Mouse (Mus musculus): ENCODE results near the gene Ccdc152. TPM values are rescaled to one million over a fixed set of nuclear protein-coding genes. Genes with fewer than 3 reads are reported as not detected.

Ccdc152 gene
- polyA plus RNA-seq (2014; fragmentation: Nextera tagmentation; extraction: Ambion mirVana), result 0.15 and 0.30 TPM in 2 replicates

GRCm38 (mm10) chr15:3303426-3303825 is at the start of gene Ccdc152:
Gene Ccdc152 (minus strand): TSS chr15:3303526.
- Histone ChIP-seq H3K27me3 (ENCODE audit: insufficient read depth, low read length) (no peaks in the 10 kb centered on the region), H3K4me2 (no peak within 1 kb of the TSS), H3K4me3 (ENCODE audit: low read depth, low read length) (no peak within 1 kb of the TSS), H3K9me3 (ENCODE audit: low read depth, low read length) (no peaks in the 10 kb centered on the region), H3K36me3 (ENCODE audit: insufficient read depth) (no peaks in the 10 kb centered on the region), H3K4me1 (ENCODE audit: insufficient read depth) (no peaks in the 10 kb centered on the region), H3K27ac (ENCODE audit: low read depth) (no peak within 1 kb of the TSS), H3K9ac (no peak within 1 kb of the TSS)
- TF ChIP-seq CTCF (IDR thresholded peaks at IDR 0.05; ENCODE audit: low read depth), result no peak
- WGBS, result 86% methylated on average over 12 of the region's 12 CpGs
- no peak for DNase-seq
- ATAC-seq (ENCODE audit: insufficient read depth), result no peak

- H3K4me3 ChIP-seq (ENCODE audit: low read depth, low read length), result no peak overlapping the region
- H3K27me3 ChIP-seq (ENCODE audit: insufficient read depth, low read length), result no peaks in the 10 kb centered on the region
- TF ChIP-seq CTCF (IDR thresholded peaks at IDR 0.05; ENCODE audit: low read depth), result no peak
- H3K27ac ChIP-seq (ENCODE audit: low read depth), result no peak overlapping the region
- H3K4me2 ChIP-seq, result no peak overlapping the region
- no peaks in the 10 kb centered on the region for H3K9me3 ChIP-seq (ENCODE audit: low read depth, low read length)
- H3K4me1 ChIP-seq (ENCODE audit: insufficient read depth), result no peaks in the 10 kb centered on the region
- no peak for ATAC-seq (ENCODE audit: insufficient read depth)
- peaks cover 2% of the 10 kb centered on the region; the same call in 1 of the 2 replicates for H3K36me3 ChIP-seq (ENCODE audit: insufficient read depth)
- 73% methylated on average over 6 of the region's 6 CpGs for WGBS
- no peak overlapping the region for H3K9ac ChIP-seq
- no peak for DNase-seq
These were observed 46.2 kb upstream of the Ccdc152 start for GRCm38 (mm10) chr15:3349306-3350064.

- H3K4me2 ChIP-seq, result no peak overlapping the region
- H3K4me1 ChIP-seq (ENCODE audit: insufficient read depth), result no peaks in the 10 kb centered on the region
- H3K27ac ChIP-seq (ENCODE audit: low read depth), result no peak overlapping the region
- WGBS, result 25% methylated on average over 3 of the region's 3 CpGs
- TF ChIP-seq CTCF (IDR thresholded peaks at IDR 0.05; ENCODE audit: low read depth), result no peak
- no peak overlapping the region for H3K4me3 ChIP-seq (ENCODE audit: low read depth, low read length)
- H3K27me3 ChIP-seq (ENCODE audit: insufficient read depth, low read length), result no peaks in the 10 kb centered on the region
- no peaks in the 10 kb centered on the region for H3K9me3 ChIP-seq (ENCODE audit: low read depth, low read length)
- ATAC-seq (ENCODE audit: insufficient read depth) (peak; percentile 24; the same call in 1 of the 2 replicates), DNase-seq (peak; percentile 70)
- peaks cover 7% of the 10 kb centered on the region; the same call in 1 of the 2 replicates for H3K36me3 ChIP-seq (ENCODE audit: insufficient read depth)
- H3K9ac ChIP-seq, result no peak overlapping the region
These were observed 43.4 kb upstream of the Ccdc152 start for GRCm38 (mm10) chr15:3346682-3347081.

DNA sequence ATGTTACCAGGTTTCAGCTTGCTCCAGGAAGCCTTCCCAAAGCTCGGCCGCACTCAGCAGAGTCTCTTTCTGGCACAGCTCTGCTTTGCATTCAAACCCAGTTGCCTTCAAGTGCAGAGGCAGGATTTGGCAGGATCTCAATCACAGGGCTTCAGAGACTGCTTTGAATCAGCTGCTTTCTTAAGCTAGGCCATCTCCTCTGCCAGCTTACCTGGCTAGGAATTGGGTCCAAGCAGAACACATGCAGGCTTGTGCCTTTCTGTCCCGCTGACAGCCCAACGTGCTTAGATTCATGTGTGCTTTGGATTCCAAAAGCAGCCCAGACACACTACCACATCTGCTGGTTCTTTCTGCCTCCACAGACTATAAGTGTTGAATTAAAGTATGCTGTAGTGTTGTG is 41.2 kb upstream of the Ccdc152 start:
- ATAC-seq (ENCODE audit: insufficient read depth) (no peak), DNase-seq (no peak)
- no peaks in the 10 kb centered on the region for H3K9me3 ChIP-seq (ENCODE audit: low read depth, low read length)
- H3K27ac ChIP-seq (ENCODE audit: low read depth), result no peak overlapping the region
- H3K36me3 ChIP-seq (ENCODE audit: insufficient read depth), result peaks cover 23% of the 10 kb centered on the region
- H3K4me1 ChIP-seq (ENCODE audit: insufficient read depth), result no peaks in the 10 kb centered on the region
- no peak overlapping the region for H3K9ac ChIP-seq
- no peak overlapping the region for H3K4me2 ChIP-seq
- no peak for TF ChIP-seq CTCF (IDR thresholded peaks at IDR 0.05; ENCODE audit: low read depth)
- H3K4me3 ChIP-seq (ENCODE audit: low read depth, low read length), result no peak overlapping the region
- no peaks in the 10 kb centered on the region for H3K27me3 ChIP-seq (ENCODE audit: insufficient read depth, low read length)
- 88% methylated on average over 4 of the region's 4 CpGs for WGBS

DNA sequence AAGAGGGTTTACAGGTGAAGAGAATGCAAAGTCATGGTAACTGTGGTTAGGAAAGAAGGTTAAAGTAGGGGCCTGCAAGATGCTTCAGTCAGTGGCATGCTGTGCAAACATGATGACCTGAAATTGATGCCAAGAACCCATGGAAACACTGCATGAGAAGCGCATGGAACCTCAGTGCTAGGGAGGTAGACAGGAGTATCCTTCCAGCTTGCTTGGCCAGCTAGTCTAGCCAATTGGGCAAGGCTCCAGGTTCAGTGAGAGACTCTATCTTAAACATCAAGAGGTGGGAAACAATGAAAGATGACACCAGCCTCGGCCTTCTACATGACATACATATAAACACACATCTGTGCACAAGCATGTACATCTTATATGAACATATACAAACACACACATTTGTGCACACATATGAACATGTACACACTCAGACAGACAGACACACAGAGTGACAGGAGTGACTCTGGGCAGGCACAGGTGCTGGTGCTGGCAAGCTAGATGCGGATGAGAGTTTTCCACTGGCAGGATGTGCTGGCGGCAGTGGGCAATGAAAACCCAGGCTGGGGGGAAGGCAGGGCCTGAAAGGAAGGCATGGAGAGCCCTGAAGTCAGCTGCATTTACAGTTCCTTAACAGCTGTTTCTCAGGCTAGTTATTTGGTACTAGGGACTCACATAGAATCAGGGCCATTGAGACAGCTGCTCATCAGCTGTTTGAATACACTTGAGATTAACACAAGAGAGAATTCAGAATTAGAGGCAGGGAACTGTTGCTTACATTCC is 38.7 kb upstream of the Ccdc152 start:
- 71% methylated on average over 4 of the region's 4 CpGs for WGBS
- H3K36me3 ChIP-seq (ENCODE audit: insufficient read depth), result peaks cover 43% of the 10 kb centered on the region
- no peaks in the 10 kb centered on the region for H3K9me3 ChIP-seq (ENCODE audit: low read depth, low read length)
- ATAC-seq (ENCODE audit: insufficient read depth) (no peak), DNase-seq (peak; percentile 33)
- no peaks in the 10 kb centered on the region for H3K27me3 ChIP-seq (ENCODE audit: insufficient read depth, low read length)
- H3K9ac ChIP-seq, result no peak overlapping the region
- no peak overlapping the region for H3K27ac ChIP-seq (ENCODE audit: low read depth)
- no peaks in the 10 kb centered on the region for H3K4me1 ChIP-seq (ENCODE audit: insufficient read depth)
- no peak for TF ChIP-seq CTCF (IDR thresholded peaks at IDR 0.05; ENCODE audit: low read depth)
- H3K4me3 ChIP-seq (ENCODE audit: low read depth, low read length), result no peak overlapping the region
- no peak overlapping the region for H3K4me2 ChIP-seq

DNA sequence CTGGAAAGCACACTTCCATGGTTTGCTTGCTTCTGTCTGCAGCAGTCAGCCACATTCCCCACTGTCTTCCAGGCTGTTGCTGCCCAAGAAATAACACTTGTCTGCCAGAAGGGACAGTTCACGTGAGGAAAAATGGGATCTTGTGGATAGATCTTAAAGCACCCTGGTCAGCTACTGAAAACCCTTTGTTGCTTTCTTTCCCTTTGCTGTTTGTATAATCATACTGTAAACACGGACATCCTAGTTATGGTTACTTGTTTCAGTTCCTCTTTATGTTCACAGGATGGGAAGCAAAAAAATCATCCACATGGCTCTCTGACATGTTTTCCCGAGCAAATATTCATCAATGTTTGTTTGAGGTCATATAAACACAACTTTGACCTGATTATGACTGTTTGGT is 36.5 kb upstream of the Ccdc152 start:
- Histone ChIP-seq H3K9ac (no peak overlapping the region), H3K36me3 (ENCODE audit: insufficient read depth) (peaks cover 45% of the 10 kb centered on the region), H3K9me3 (ENCODE audit: low read depth, low read length) (no peaks in the 10 kb centered on the region), H3K27me3 (ENCODE audit: insufficient read depth, low read length) (no peaks in the 10 kb centered on the region), H3K4me3 (ENCODE audit: low read depth, low read length) (no peak overlapping the region), H3K4me2 (no peak overlapping the region), H3K4me1 (ENCODE audit: insufficient read depth) (no peaks in the 10 kb centered on the region), H3K27ac (ENCODE audit: low read depth) (no peak overlapping the region)
- no peak for TF ChIP-seq CTCF (IDR thresholded peaks at IDR 0.05; ENCODE audit: low read depth)
- DNase-seq, result peak; percentile 56
- WGBS, result 59% methylated on average over 3 of the region's 3 CpGs
- ATAC-seq (ENCODE audit: insufficient read depth), result peak; percentile 31; the same call in 1 of the 2 replicates

DNA sequence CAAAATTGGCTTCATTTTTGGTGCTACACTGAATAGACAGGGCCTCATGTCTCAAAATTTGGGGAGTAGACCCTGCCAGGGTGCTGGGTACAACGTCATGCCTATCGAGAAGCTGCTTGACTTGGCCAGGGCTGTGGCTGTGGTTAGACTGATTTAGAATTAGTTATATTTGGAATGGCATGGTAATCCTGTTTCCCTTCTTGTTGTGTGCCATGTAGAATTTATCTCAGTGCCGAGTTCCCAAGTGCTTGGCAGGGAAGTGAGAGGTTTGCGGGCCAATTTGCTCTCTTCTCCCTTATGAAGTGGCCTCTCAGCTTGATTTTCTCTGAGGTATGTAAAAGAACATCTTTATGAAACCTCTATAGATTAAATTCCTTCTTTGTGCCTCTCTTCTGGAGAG is 29.2 kb upstream of the Ccdc152 start:
- Histone ChIP-seq H3K4me2 (no peak overlapping the region), H3K4me3 (ENCODE audit: low read depth, low read length) (no peak overlapping the region), H3K9me3 (ENCODE audit: low read depth, low read length) (no peaks in the 10 kb centered on the region), H3K4me1 (ENCODE audit: insufficient read depth) (no peaks in the 10 kb centered on the region), H3K27ac (ENCODE audit: low read depth) (no peak overlapping the region), H3K36me3 (ENCODE audit: insufficient read depth) (peaks cover 30% of the 10 kb centered on the region), H3K9ac (no peak overlapping the region), H3K27me3 (ENCODE audit: insufficient read depth, low read length) (no peaks in the 10 kb centered on the region)
- TF ChIP-seq CTCF (IDR thresholded peaks at IDR 0.05; ENCODE audit: low read depth), result no peak
- DNase-seq, result no peak
- ATAC-seq (ENCODE audit: insufficient read depth), result no peak
- 90% methylated on average over 4 of the region's 4 CpGs for WGBS

Data from lung, embryonic 14.5 days (tissue).